Mouse (Mus musculus): ENCODE measurements around the gene Bbof1. TPM values are rescaled to one million over a fixed set of nuclear protein-coding genes. Genes with fewer than 3 reads are reported as not detected.

Gene Bbof1
- polyA plus RNA-seq (2014; fragmentation: Nextera tagmentation; extraction: Ambion mirVana) = 1.5 and 2.1 TPM in 2 replicates

GRCm38 (mm10) chr12:84408819-84409507, at the start of gene Bbof1, which contains the start of gene Entpd5:
TSS of gene Bbof1 (plus strand) at chr12:84409071.
TSS of gene Entpd5 (minus strand) at chr12:84409029.
- Histone ChIP-seq H3K9ac (ENCODE audit: low read depth, low read length) (peak within 1 kb of the TSS; percentile 87), H3K9me3 (ENCODE audit: control insufficient read depth, low read length) (no peaks in the 10 kb centered on the region)

GRCm38 (mm10) chr12:84361555-84362489, 47.0 kb upstream of the Bbof1 start, which contains the start of the genes Coq6 and Fam161b:
TSS of gene Coq6 (plus strand) at chr12:84361657.
TSS of gene Fam161b (minus strand) at chr12:84361833.
- H3K27me3 ChIP-seq (replicated peaks; ENCODE audit: control insufficient read depth, insufficient read depth, low read length) = no peaks in the 10 kb centered on the region
- H3K9me3 ChIP-seq (ENCODE audit: control insufficient read depth, low read length) = no peaks in the 10 kb centered on the region
- DNase-seq (ENCODE audit: low spot score) (peak; percentile 99), ATAC-seq (ENCODE audit: low read depth) (peak; percentile 99)
- peak within 1 kb of the TSS; percentile 75 for H3K9ac ChIP-seq (ENCODE audit: low read depth, low read length)
- peak within 1 kb of the TSS; percentile 6; the same call in 1 of the 2 replicates for H3K27ac ChIP-seq (replicated peaks; ENCODE audit: low read depth, low read length)
- H3K4me2 ChIP-seq (ENCODE audit: low read depth, low read length) = peak within 1 kb of the TSS; percentile 67
- peak within 1 kb of the TSS; percentile 69 for H3K4me3 ChIP-seq (ENCODE audit: low read depth, low read length)
- peaks cover 10% of the 10 kb centered on the region for H3K4me1 ChIP-seq (ENCODE audit: control insufficient read depth, insufficient read depth, low read length)
- H3K36me3 ChIP-seq (ENCODE audit: control insufficient read depth, insufficient read depth, low read length) = peaks cover under 1% of the 10 kb centered on the region; the same call in 1 of the 2 replicates
- WGBS = under 1% methylated on average over 49 of the region's 51 CpGs

More at GRCm38 (mm10) chr12:84408819-84409507, at the start of gene Bbof1, which contains the start of gene Entpd5:
- Histone ChIP-seq H3K27me3 (replicated peaks; ENCODE audit: control insufficient read depth, insufficient read depth, low read length) (no peaks in the 10 kb centered on the region), H3K4me3 (ENCODE audit: low read depth, low read length) (peak within 1 kb of the TSS; percentile 74), H3K36me3 (ENCODE audit: control insufficient read depth, insufficient read depth, low read length) (no peaks in the 10 kb centered on the region), H3K4me1 (ENCODE audit: control insufficient read depth, insufficient read depth, low read length) (peaks cover 3% of the 10 kb centered on the region; the same call in 1 of the 2 replicates), H3K4me2 (ENCODE audit: low read depth, low read length) (peak within 1 kb of the TSS; percentile 85), H3K27ac (replicated peaks; ENCODE audit: low read depth, low read length) (peak within 1 kb of the TSS; percentile 83)
- DNase-seq (ENCODE audit: low spot score) (peak; percentile 90), ATAC-seq (ENCODE audit: low read depth) (peak; percentile 93)
- WGBS = 2% methylated on average over 31 of the region's 63 CpGs

- Histone ChIP-seq H3K9ac (ENCODE audit: low read depth, low read length) (no peak overlapping the region), H3K4me1 (ENCODE audit: control insufficient read depth, insufficient read depth, low read length) (peaks cover 10% of the 10 kb centered on the region), H3K4me3 (ENCODE audit: low read depth, low read length) (peak overlapping the region; percentile 69), H3K27me3 (replicated peaks; ENCODE audit: control insufficient read depth, insufficient read depth, low read length) (no peaks in the 10 kb centered on the region), H3K36me3 (ENCODE audit: control insufficient read depth, insufficient read depth, low read length) (peaks cover 10% of the 10 kb centered on the region), H3K4me2 (ENCODE audit: low read depth, low read length) (peak overlapping the region; percentile 67), H3K9me3 (ENCODE audit: control insufficient read depth, low read length) (no peaks in the 10 kb centered on the region), H3K27ac (replicated peaks; ENCODE audit: low read depth, low read length) (no peak overlapping the region)
- DNase-seq (ENCODE audit: low spot score) (no peak), ATAC-seq (ENCODE audit: low read depth) (no peak)
- 63% methylated on average over 2 of the region's 2 CpGs for WGBS
Measured at GRCm38 (mm10) chr12:84362872-84363271, 46.0 kb upstream of the Bbof1 start.

GRCm38 (mm10) chr12:84364291-84364690, 44.6 kb upstream of the Bbof1 start:
- no peak overlapping the region for H3K4me2 ChIP-seq (ENCODE audit: low read depth, low read length)
- H3K4me3 ChIP-seq (ENCODE audit: low read depth, low read length) = no peak overlapping the region
- H3K27ac ChIP-seq (replicated peaks; ENCODE audit: low read depth, low read length) = no peak overlapping the region
- peaks cover 24% of the 10 kb centered on the region for H3K36me3 ChIP-seq (ENCODE audit: control insufficient read depth, insufficient read depth, low read length)
- no peaks in the 10 kb centered on the region for H3K9me3 ChIP-seq (ENCODE audit: control insufficient read depth, low read length)
- 85% methylated on average over 9 of the region's 9 CpGs for WGBS
- ATAC-seq (ENCODE audit: low read depth) (no peak), DNase-seq (ENCODE audit: low spot score) (no peak)
- no peaks in the 10 kb centered on the region for H3K27me3 ChIP-seq (replicated peaks; ENCODE audit: control insufficient read depth, insufficient read depth, low read length)
- H3K9ac ChIP-seq (ENCODE audit: low read depth, low read length) = no peak overlapping the region
- H3K4me1 ChIP-seq (ENCODE audit: control insufficient read depth, insufficient read depth, low read length) = peaks cover 10% of the 10 kb centered on the region

- Histone ChIP-seq H3K36me3 (ENCODE audit: control insufficient read depth, insufficient read depth, low read length) (peaks cover 32% of the 10 kb centered on the region), H3K4me2 (ENCODE audit: low read depth, low read length) (no peak overlapping the region), H3K4me1 (ENCODE audit: control insufficient read depth, insufficient read depth, low read length) (peaks cover 10% of the 10 kb centered on the region), H3K4me3 (ENCODE audit: low read depth, low read length) (no peak overlapping the region), H3K27me3 (replicated peaks; ENCODE audit: control insufficient read depth, insufficient read depth, low read length) (no peaks in the 10 kb centered on the region), H3K9me3 (ENCODE audit: control insufficient read depth, low read length) (no peaks in the 10 kb centered on the region), H3K27ac (replicated peaks; ENCODE audit: low read depth, low read length) (no peak overlapping the region), H3K9ac (ENCODE audit: low read depth, low read length) (no peak overlapping the region)
- no peak for DNase-seq (ENCODE audit: low spot score)
- 93% methylated on average over 6 of the region's 6 CpGs for WGBS
- no peak for ATAC-seq (ENCODE audit: low read depth)
Measured at GRCm38 (mm10) chr12:84365137-84365536, 43.7 kb upstream of the Bbof1 start.

- Histone ChIP-seq H3K9ac (ENCODE audit: low read depth, low read length) (no peak overlapping the region), H3K4me2 (ENCODE audit: low read depth, low read length) (no peak overlapping the region), H3K27me3 (replicated peaks; ENCODE audit: control insufficient read depth, insufficient read depth, low read length) (no peaks in the 10 kb centered on the region), H3K9me3 (ENCODE audit: control insufficient read depth, low read length) (no peaks in the 10 kb centered on the region), H3K4me1 (ENCODE audit: control insufficient read depth, insufficient read depth, low read length) (peaks cover 7% of the 10 kb centered on the region), H3K4me3 (ENCODE audit: low read depth, low read length) (no peak overlapping the region), H3K36me3 (ENCODE audit: control insufficient read depth, insufficient read depth, low read length) (peaks cover 51% of the 10 kb centered on the region), H3K27ac (replicated peaks; ENCODE audit: low read depth, low read length) (no peak overlapping the region)
- 66% methylated on average over 9 of the region's 9 CpGs for WGBS
- ATAC-seq (ENCODE audit: low read depth) (no peak), DNase-seq (ENCODE audit: low spot score) (no peak)
Measured at GRCm38 (mm10) chr12:84366971-84367370, 41.9 kb upstream of the Bbof1 start.

- Histone ChIP-seq H3K9me3 (ENCODE audit: control insufficient read depth, low read length) (no peaks in the 10 kb centered on the region), H3K4me3 (ENCODE audit: low read depth, low read length) (no peak overlapping the region), H3K27ac (replicated peaks; ENCODE audit: low read depth, low read length) (no peak overlapping the region), H3K9ac (ENCODE audit: low read depth, low read length) (no peak overlapping the region), H3K4me1 (ENCODE audit: control insufficient read depth, insufficient read depth, low read length) (no peaks in the 10 kb centered on the region), H3K4me2 (ENCODE audit: low read depth, low read length) (no peak overlapping the region), H3K36me3 (ENCODE audit: control insufficient read depth, insufficient read depth, low read length) (peaks cover 83% of the 10 kb centered on the region), H3K27me3 (replicated peaks; ENCODE audit: control insufficient read depth, insufficient read depth, low read length) (no peaks in the 10 kb centered on the region)
- DNase-seq (ENCODE audit: low spot score) (no peak), ATAC-seq (ENCODE audit: low read depth) (no peak)
- WGBS = 95% methylated on average over 5 of the region's 5 CpGs
Measured at GRCm38 (mm10) chr12:84371647-84372046, 37.2 kb upstream of the Bbof1 start.

GRCm38 (mm10) chr12:84373831-84374481, 34.9 kb upstream of the Bbof1 start:
- Histone ChIP-seq H3K27me3 (replicated peaks; ENCODE audit: control insufficient read depth, insufficient read depth, low read length) (no peaks in the 10 kb centered on the region), H3K9me3 (ENCODE audit: control insufficient read depth, low read length) (no peaks in the 10 kb centered on the region), H3K4me1 (ENCODE audit: control insufficient read depth, insufficient read depth, low read length) (no peaks in the 10 kb centered on the region), H3K36me3 (ENCODE audit: control insufficient read depth, insufficient read depth, low read length) (peaks cover 67% of the 10 kb centered on the region), H3K4me3 (ENCODE audit: low read depth, low read length) (no peak overlapping the region), H3K9ac (ENCODE audit: low read depth, low read length) (no peak overlapping the region), H3K4me2 (ENCODE audit: low read depth, low read length) (no peak overlapping the region), H3K27ac (replicated peaks; ENCODE audit: low read depth, low read length) (no peak overlapping the region)
- DNase-seq (ENCODE audit: low spot score) (no peak), ATAC-seq (ENCODE audit: low read depth) (no peak)
- 83% methylated on average over 6 of the region's 6 CpGs for WGBS

Measured in embryonic facial prominence, embryonic 14.5 days (tissue).